Mouse (Mus musculus) limb, embryonic 14.5 days (tissue): ENCODE data around the gene Ttc39b. TPM values are rescaled to one million over a fixed set of nuclear protein-coding genes. Genes with fewer than 3 reads are reported as not detected.

ENCODE experiments used
- ATAC-seq: fragments of 200-750 bp; cut with Nextera tagmentation; 2 replicates; pipeline ENCODE4 v1.8.0; 2017; ENCODE audit warnings: low read depth, moderate number of reproducible peaks, moderate TSS enrichment; ENCODE audit not compliant: low FRiP score
- DNase-seq: peaks from one replicate; pipeline ENCODE4 v3.0.0-alpha.2; 2015; ENCODE audit warnings: low spot score
- H3K27ac ChIP-seq: fragments of 300-500 bp; sonication (generic); replicated peaks from 2 replicates; pipeline ENCODE4 v1.5.1; 2014; ENCODE audit warnings: low read depth, mild to moderate bottlenecking, low read length, moderate library complexity, mixed read lengths
- H3K27me3 ChIP-seq: fragments of 300-500 bp; sonication (generic); 2 replicates; pipeline ENCODE4 v1.6.1; 2014; ENCODE audit warnings: low read length, mixed read lengths; ENCODE audit not compliant: control insufficient read depth, insufficient read depth
- H3K36me3 ChIP-seq: fragments of 300-500 bp; sonication (generic); 2 replicates; pipeline ENCODE4 v1.6.1; 2014; ENCODE audit warnings: mild to moderate bottlenecking, low read length, moderate library complexity, mixed read lengths; ENCODE audit not compliant: control insufficient read depth, insufficient read depth
- H3K4me1 ChIP-seq: fragments of 300-500 bp; sonication (generic); 2 replicates; pipeline ENCODE4 v1.6.1; 2014; ENCODE audit warnings: antibody characterized with exemption, low read length, mixed read lengths; ENCODE audit not compliant: control insufficient read depth, insufficient read depth
- H3K4me2 ChIP-seq: fragments of 300-500 bp; sonication (generic); replicated peaks from 2 replicates; pipeline ENCODE4 v1.6.1; 2014; ENCODE audit warnings: low read depth, mild to moderate bottlenecking, low read length, moderate library complexity; ENCODE audit not compliant: severe bottlenecking
- H3K4me3 ChIP-seq: fragments of 300-500 bp; sonication (generic); replicated peaks from 2 replicates; pipeline ENCODE4 v1.5.1; 2014; ENCODE audit warnings: low read length
- H3K9ac ChIP-seq: fragments of 300-500 bp; sonication (generic); 2 replicates; pipeline ENCODE4 v1.6.1; 2014; ENCODE audit warnings: mild to moderate bottlenecking, low read depth, low read length, moderate library complexity; ENCODE audit not compliant: severe bottlenecking
- H3K9me3 ChIP-seq: fragments of 300-500 bp; sonication (generic); 2 replicates; pipeline ENCODE4 v1.6.1; 2016; ENCODE audit warnings: low read length; ENCODE audit not compliant: control insufficient read depth
- POLR2A ChIP-seq: fragments of 200-500 bp; IDR thresholded peaks from 2 replicates; pipeline ENCODE4 v1.8.0; 2012; ENCODE audit warnings: inconsistent platforms, mild to moderate bottlenecking, moderate library complexity, borderline replicate concordance; ENCODE audit not compliant: insufficient read depth, insufficient read length; ENCODE audit errors: extremely low read depth
- WGBS: fragments of 180-500 bp; shearing (Covaris S2); extraction: QIAGEN DNeasy Blood & Tissue Kit; methylation state at CpG from one replicate; pipeline ENCODE4 v1.1.7; 2014; 5-methylcytosine and 5-hydroxymethylcytosine counted together
- polyA plus RNA-seq, 2 experiments: library from polyadenylated mRNA; depleted of rRNA in 1 of 2; stranded (reverse) in 1 of 2; unstranded in 1 of 2; fragments of >200 nt; fragmentation: Nextera tagmentation in 1 of 2; extraction: Ambion mirVana in 1 of 2; gene quantifications; 2 replicates each; pipeline versions ENCODE4 v1.2.1 to v1.2.3; 2012 to 2014

Ttc39b gene
- polyA plus RNA-seq, 2 experiments = 3.0 to 4.9 TPM

DNA sequence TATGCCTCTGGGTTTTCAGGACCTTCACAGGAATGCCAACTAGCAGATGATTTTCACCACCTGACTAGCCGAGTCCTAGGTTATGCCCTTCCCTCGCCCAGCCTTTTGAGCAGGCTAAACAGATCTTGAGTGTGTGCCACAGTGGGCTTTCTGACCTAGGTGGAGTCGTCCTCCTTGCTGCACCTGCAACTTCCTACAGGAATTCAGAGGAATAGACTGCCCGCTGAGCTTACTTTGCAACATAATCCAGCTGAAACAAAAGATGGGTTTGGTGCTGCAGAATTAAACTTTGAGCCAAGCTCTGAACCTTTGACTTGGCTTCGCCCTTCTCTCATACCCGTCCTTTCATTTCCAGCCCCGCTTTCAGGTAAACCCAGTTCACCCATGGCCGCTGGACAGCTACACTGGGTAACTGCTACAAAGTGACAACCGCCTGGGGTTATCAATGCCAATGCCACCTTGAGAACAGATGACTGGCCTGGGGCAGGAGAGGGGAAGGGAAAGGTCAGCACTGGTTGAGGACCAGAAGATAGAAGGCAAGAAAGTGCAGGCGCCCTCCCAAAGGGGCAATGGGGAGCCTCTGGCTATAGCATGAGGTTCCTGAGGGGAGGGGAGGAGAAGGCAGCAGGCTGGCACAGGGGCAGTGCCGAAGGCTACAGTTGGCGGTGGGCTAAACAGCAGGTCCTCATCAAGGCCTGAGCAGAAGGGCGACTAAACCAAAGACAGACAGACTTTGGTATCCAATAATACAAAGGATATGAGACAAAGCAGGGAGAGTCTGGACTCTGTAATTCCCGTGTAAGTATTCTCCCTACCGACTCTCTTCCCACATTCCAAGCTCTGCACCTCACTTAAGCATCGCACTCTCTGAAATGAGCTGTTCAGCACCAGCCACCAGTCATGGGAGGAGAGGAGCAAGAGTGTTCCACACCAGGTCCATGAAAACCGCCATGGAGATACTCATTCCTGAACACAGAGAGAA lies 66.5 kb downstream of the Ttc39b start:
- Histone ChIP-seq H3K4me1 (no peaks in the 10 kb centered on the region), H3K36me3 (no peaks in the 10 kb centered on the region), H3K27ac (no peak overlapping the region), H3K9me3 (no peaks in the 10 kb centered on the region), H3K27me3 (no peaks in the 10 kb centered on the region), H3K4me3 (no peak overlapping the region), H3K4me2 (no peak overlapping the region), H3K9ac (no peak overlapping the region)
- TF ChIP-seq POLR2A = no peak
- 59% methylated on average over 17 of the region's 17 CpGs for WGBS
- ATAC-seq (no peak), DNase-seq (no peak)

DNA sequence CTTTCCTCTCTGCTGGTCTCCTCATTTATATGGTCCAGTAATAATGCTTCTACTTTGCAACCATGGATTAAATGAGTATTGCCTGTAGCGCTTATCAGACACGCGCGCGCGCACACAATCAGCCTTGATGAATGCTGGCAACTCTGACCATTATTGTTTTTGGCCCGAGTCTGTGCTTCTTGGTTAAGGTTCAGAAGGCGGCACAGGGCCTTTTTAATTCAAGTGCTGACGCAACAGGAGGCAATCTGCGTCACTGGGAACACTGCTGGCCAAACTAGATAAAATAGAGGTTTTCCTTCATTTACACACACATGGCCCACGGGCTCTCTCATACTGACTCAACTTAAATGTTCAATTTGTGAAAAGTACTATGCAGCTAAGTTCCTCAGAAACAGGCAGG lies 67.3 kb downstream of the Ttc39b start:
- Histone ChIP-seq H3K36me3 (no peaks in the 10 kb centered on the region), H3K9me3 (no peaks in the 10 kb centered on the region), H3K9ac (no peak overlapping the region), H3K27me3 (no peaks in the 10 kb centered on the region), H3K4me3 (no peak overlapping the region), H3K4me2 (no peak overlapping the region), H3K4me1 (no peaks in the 10 kb centered on the region), H3K27ac (no peak overlapping the region)
- no peak for DNase-seq
- TF ChIP-seq POLR2A = no peak
- WGBS = 84% methylated on average over 11 of the region's 11 CpGs
- no peak for ATAC-seq

DNA sequence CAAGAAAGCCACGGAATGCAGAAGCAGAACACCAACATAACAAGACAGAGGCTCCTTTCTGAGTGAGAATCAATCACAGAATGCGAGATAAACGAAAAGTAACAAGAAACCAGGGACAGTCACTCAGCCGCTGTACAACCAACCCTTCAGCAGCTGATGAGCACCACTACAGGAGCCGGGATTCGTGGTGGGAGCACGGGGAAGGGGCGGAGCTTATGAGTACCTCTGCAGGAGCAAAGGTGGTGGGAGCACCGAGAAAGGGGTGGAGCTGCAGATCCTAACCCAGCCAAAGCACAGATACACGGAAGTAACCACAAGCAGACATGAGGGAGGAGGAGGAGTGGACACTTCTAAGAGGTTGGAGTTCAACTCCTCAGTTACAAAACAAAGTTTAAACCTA lies 69.1 kb downstream of the Ttc39b start:
- Histone ChIP-seq H3K9ac (no peak overlapping the region), H3K4me2 (no peak overlapping the region), H3K4me1 (no peaks in the 10 kb centered on the region), H3K27ac (no peak overlapping the region), H3K27me3 (no peaks in the 10 kb centered on the region), H3K36me3 (no peaks in the 10 kb centered on the region), H3K9me3 (no peaks in the 10 kb centered on the region), H3K4me3 (no peak overlapping the region)
- ATAC-seq (no peak), DNase-seq (no peak)
- no peak for TF ChIP-seq POLR2A
- WGBS = 90% methylated on average over 10 of the region's 10 CpGs

DNA sequence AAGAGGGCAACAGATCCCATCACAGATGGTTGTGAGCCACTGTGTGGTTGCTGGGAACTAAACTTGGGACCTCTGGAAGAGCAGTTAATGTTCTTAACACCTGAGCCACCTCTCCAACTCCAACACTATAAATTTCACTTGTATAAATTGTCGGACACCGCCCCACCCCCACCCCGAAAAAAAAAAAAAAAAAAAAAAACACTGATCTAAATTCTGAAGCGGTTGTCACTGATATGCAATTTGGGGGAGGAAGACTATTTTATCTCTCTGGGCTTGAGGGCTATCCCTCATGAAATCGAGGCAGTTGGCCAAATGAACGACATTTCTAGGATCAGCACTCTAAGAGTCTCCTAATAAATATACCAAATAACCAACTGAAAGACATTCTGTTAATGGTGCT lies 70.4 kb downstream of the Ttc39b start:
- WGBS = 85% methylated on average over 6 of the region's 6 CpGs
- no peaks in the 10 kb centered on the region for H3K27me3 ChIP-seq
- no peak overlapping the region for H3K4me3 ChIP-seq
- no peaks in the 10 kb centered on the region for H3K36me3 ChIP-seq
- ATAC-seq (no peak), DNase-seq (no peak)
- H3K27ac ChIP-seq = no peak overlapping the region
- no peaks in the 10 kb centered on the region for H3K9me3 ChIP-seq
- no peak overlapping the region for H3K9ac ChIP-seq
- TF ChIP-seq POLR2A = no peak
- H3K4me1 ChIP-seq = no peaks in the 10 kb centered on the region
- no peak overlapping the region for H3K4me2 ChIP-seq

DNA sequence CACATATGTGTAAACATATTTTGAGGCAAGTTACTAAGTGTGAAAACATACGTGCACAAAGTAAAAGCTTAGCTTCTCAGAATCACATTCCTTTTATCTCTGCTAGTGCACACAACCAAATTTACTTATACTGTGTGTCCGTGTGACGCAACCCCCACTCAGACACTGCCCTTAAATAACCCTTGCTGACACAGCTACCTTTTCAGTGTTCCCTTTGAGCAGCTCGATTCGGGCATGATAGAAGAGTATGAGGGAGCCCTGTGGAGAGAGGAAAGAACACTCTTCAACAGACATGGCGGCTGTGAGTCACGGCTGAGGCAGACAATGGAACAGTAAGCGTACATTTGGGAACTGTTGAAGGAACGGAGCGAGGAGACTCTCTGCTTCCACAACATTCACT lies 80.3 kb downstream of the Ttc39b start:
- TF ChIP-seq POLR2A = no peak
- 94% methylated on average over 10 of the region's 10 CpGs for WGBS
- no peak for DNase-seq
- ATAC-seq = no peak
- Histone ChIP-seq H3K9ac (no peak overlapping the region), H3K4me3 (no peak overlapping the region), H3K36me3 (peaks cover 7% of the 10 kb centered on the region; the same call in 1 of the 2 replicates), H3K27ac (no peak overlapping the region), H3K4me2 (no peak overlapping the region), H3K27me3 (no peaks in the 10 kb centered on the region), H3K4me1 (no peaks in the 10 kb centered on the region), H3K9me3 (no peaks in the 10 kb centered on the region)
